Mouse (Mus musculus): ENCODE data around the gene Arpc5. TPM values are rescaled to one million over a fixed set of nuclear protein-coding genes. Genes with fewer than 3 reads are reported as not detected.

Arpc5 gene
- polyA plus RNA-seq, 1 experiment from 2014 or later, result 343 TPM

DNA sequence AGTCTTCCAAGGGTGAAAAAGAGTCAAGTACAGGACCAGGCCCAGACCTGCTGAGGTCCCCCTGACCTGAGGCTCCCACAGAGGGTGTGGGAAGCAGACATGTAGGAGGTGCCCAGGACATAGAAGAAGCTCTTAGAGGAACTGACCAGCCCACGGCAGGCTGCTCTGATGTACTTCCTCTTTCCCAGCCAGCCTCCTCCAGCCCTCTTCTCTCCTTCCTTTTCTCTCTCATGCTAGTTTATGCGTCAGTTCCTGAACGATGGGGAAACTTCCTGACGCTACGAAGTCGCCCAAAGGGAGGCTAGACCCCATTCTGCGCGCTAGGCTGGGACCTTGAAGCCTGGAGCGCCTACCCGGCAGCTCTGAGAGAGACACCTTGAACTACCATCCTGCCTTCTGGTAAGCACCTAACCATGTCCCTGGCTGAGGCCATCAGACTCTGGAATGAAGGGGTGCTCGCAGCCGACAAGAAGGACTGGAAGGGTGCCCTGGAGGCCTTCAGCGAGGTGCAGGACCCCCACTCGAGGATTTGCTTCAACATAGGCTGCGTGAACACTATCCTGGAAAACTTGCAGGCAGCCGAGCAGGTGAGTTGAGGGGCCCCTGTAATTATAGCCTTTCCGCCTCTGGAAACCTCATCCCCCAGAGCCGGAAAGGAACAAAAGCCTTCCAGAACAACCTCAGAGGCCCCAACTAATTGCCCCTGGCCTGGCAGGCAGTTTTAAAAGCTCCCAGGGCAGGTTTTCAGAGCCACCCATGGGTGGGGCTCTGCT is 41.5 kb downstream of the Arpc5 start:
- no peaks in the 10 kb centered on the region for H3K9me3 ChIP-seq
- 84% methylated on average over 18 of the region's 18 CpGs for WGBS
- H3K9ac ChIP-seq, result no peak overlapping the region
- no peak for ATAC-seq (ENCODE audit: low FRiP score)
- H3K4me1 ChIP-seq (replicated peaks), result peaks cover 9% of the 10 kb centered on the region
- H3K27ac ChIP-seq, result no peak overlapping the region
- H3K4me3 ChIP-seq, result no peak overlapping the region
- no peaks in the 10 kb centered on the region for H3K27me3 ChIP-seq
- no peaks in the 10 kb centered on the region for H3K36me3 ChIP-seq
- no peak overlapping the region for H3K4me2 ChIP-seq

DNA sequence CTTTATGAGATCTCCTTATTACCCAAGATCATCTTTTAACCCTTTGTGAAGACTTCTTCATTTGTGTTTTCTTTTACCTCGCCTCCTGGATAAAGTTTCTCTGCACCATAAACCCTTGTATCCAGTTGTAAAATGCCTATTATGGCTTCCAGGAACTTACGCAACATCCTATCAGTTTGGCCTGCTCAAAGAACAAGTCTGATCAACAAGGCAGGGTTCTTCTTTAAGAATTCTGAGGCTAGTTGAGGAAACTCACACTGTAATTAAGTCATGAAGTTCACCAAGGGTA is 42.0 kb downstream of the Arpc5 start:
- Histone ChIP-seq H3K9ac (no peak overlapping the region), H3K4me1 (replicated peaks) (peaks cover 9% of the 10 kb centered on the region), H3K9me3 (no peaks in the 10 kb centered on the region), H3K4me3 (no peak overlapping the region), H3K36me3 (no peaks in the 10 kb centered on the region), H3K27me3 (no peaks in the 10 kb centered on the region), H3K27ac (no peak overlapping the region), H3K4me2 (no peak overlapping the region)
- ATAC-seq (ENCODE audit: low FRiP score), result no peak
- WGBS, result 97% methylated on average over 2 of the region's 2 CpGs

DNA sequence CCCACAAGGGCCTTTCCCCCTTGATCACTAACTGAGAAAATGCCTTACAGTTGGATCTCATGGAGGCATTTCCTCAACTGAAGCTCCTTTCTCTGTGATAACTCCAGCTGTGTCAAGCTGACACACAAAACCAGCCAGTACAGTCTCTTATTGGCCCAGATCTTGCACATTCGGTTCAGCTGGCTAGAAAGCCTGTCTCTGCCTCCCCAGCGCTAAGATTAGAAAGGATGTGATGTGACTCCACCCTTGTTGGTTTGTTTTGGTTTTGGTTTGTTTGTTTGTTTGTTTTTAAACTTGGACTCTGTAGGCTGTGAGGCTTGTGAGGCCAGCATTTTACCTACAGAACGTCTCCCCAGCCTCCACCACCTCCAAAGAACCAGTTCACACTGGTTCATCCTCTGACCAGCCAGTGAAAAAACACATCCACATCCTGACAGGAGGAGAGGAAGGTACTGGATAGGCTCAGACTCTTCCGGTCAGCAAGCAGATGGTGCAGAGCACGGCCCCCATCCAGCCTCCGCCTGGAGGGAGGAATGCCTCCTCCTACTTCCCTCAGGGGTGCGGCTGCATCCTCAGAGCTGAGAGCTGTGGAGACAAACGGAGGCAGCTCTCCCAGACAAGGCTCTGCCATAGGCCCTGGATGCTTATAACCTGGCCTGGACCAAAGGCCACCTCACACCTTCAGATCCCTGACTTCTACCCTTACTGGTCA is 43.4 kb downstream of the Arpc5 start:
- no peak for ATAC-seq (ENCODE audit: low FRiP score)
- H3K4me3 ChIP-seq, result no peak overlapping the region
- H3K4me2 ChIP-seq, result no peak overlapping the region
- H3K27ac ChIP-seq, result no peak overlapping the region
- WGBS, result 28% methylated on average over 8 of the region's 8 CpGs
- H3K36me3 ChIP-seq, result no peaks in the 10 kb centered on the region
- no peaks in the 10 kb centered on the region for H3K9me3 ChIP-seq
- peaks cover 9% of the 10 kb centered on the region for H3K4me1 ChIP-seq (replicated peaks)
- no peaks in the 10 kb centered on the region for H3K27me3 ChIP-seq
- no peak overlapping the region for H3K9ac ChIP-seq

DNA sequence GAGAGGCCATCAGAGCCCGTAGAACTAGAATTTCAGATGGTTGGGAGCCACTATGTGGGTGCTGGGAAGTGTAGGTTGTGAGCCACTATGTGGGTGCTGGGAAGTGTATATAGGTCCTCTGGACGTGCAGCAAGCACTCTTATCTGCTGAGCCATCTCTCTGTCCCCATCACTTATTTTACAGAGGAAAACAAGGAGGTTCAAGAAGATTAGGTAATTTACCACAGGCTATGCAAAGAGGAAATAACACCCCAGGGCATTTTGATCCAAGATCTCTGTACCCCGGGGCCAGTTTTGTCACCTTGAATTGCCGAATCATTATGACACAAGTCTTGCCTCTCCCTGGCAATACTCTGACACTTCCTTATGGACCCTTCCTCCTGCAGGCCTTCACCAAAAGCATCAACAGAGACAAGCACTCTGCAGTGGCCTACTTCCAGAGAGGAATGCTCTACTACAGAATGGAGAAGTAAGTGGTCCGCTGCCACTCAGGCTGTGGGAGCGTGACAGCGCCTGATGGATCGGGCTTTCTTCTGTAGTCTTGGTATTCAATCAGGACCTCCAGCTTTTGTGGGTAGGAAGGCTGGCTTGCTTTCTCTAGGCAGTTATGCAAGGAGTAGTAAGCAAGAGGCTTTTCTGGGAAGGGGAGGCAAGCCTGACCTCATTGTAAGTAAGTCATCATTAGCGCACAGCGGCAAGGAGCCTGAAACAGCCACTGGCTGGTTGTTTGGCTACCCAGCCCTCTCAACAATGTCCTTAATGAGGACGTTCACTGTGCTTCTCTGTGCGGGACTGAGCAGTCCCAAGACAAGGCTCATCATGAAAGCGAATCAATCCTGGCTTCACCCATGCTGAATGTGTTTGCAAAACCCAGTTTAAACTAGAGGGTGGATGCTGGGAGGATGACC is 44.4 kb downstream of the Arpc5 start:
- ATAC-seq (ENCODE audit: low FRiP score), result no peak
- H3K9ac ChIP-seq, result no peak overlapping the region
- no peaks in the 10 kb centered on the region for H3K9me3 ChIP-seq
- WGBS, result 54% methylated on average over 13 of the region's 13 CpGs
- peaks cover 20% of the 10 kb centered on the region for H3K4me1 ChIP-seq (replicated peaks)
- no peak overlapping the region; the same call in 1 of the 2 replicates for H3K27ac ChIP-seq
- H3K27me3 ChIP-seq, result no peaks in the 10 kb centered on the region
- no peak overlapping the region for H3K4me3 ChIP-seq
- H3K36me3 ChIP-seq, result no peaks in the 10 kb centered on the region
- H3K4me2 ChIP-seq, result no peak overlapping the region

DNA sequence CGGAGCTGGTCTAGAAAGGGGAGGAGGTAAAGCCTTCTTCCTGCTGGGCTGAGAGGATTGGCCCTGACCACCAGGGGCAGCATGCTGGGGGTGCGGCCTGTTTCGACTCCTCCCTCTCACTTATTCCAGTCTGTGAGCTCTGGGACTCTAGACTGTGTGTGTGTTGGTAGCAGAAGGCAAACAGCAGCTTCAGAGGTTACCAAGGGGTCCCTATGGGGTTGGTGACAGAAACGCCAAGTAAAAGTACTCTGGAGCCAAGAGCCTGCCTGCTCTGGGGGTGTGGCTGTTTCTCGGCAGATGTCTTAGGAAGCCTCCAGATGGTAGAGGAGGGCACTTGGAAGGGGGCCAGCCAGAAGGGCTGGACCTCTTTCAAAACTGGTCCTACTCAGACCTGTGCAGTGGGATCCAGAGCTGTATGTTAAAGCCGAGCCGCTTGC is 48.9 kb downstream of the Arpc5 start:
- WGBS, result 21% methylated on average over 7 of the region's 7 CpGs
- Histone ChIP-seq H3K36me3 (no peaks in the 10 kb centered on the region), H3K27me3 (no peaks in the 10 kb centered on the region), H3K4me1 (replicated peaks) (peaks cover 46% of the 10 kb centered on the region), H3K4me2 (no peak overlapping the region), H3K27ac (peak overlapping the region; percentile 82; the same call in 1 of the 2 replicates), H3K4me3 (no peak overlapping the region), H3K9ac (no peak overlapping the region), H3K9me3 (no peaks in the 10 kb centered on the region)
- peak; percentile 86 for ATAC-seq (ENCODE audit: low FRiP score)

DNA sequence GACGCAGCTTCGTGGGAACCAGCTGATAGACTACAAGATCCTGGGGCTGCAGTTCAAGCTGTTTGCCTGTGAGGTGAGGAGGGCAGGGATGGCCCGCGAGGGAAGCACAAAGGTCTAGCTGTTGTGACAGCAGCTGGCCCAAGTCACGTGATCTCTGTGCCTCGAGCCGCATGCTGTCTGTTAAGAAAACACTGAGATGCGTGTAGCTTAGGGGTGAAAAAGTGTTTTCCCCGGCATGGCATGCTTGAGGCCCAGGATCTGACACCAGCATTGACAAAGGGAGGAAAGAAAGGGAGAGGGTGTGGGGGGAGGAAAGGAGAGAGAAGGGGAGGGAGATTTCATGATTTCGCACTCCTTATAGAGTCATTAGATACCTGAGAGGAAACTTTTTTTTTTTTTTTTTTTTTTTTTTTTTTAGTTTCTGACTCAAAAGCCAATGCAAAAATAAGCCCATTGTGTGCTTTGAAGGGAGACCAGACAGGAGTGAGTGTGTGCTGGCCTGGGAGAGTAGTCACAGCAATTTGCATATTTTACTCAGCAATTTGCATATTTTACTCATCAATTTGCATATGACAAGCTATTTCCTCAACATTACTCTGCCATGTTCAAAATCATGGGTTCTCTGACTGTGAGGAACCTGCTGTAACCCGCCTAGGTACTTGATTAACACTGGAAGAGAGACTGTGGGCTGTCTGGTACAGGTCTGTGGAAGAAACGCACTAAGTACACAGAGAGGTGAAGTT is 50.9 kb downstream of the Arpc5 start:
- Histone ChIP-seq H3K4me2 (no peak overlapping the region), H3K27me3 (no peaks in the 10 kb centered on the region), H3K4me3 (no peak overlapping the region), H3K27ac (peak overlapping the region; percentile 82), H3K9ac (no peak overlapping the region), H3K9me3 (no peaks in the 10 kb centered on the region), H3K36me3 (no peaks in the 10 kb centered on the region), H3K4me1 (replicated peaks) (peaks cover 40% of the 10 kb centered on the region)
- peak; percentile 45; the same call in 1 of the 2 replicates for ATAC-seq (ENCODE audit: low FRiP score)
- 13% methylated on average over 12 of the region's 12 CpGs for WGBS

DNA sequence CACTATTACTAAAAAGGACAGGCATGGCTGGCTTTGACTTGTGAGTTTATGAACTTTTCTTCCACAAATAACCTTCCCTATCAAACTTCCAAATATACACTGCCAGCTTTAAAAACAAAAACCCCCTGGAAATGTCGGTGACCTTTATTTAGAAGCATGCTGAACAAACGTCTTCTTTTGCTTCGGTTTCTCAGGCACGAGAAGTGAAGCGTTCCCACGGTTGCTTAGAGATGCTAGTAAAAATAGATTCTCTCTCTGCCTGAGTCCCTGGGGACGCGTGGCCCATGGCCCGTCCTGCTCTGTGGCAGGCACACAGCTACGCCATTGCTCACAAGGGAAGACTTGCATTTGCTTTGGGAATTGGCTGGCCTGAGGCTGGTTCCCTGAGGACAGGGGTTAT is 51.5 kb downstream of the Arpc5 start:
- Histone ChIP-seq H3K4me3 (no peak overlapping the region), H3K27ac (peak overlapping the region; percentile 82), H3K36me3 (peaks cover 3% of the 10 kb centered on the region; the same call in 1 of the 2 replicates), H3K9me3 (no peaks in the 10 kb centered on the region), H3K27me3 (no peaks in the 10 kb centered on the region), H3K9ac (no peak overlapping the region; the same call in 1 of the 2 replicates), H3K4me1 (replicated peaks) (peaks cover 40% of the 10 kb centered on the region), H3K4me2 (no peak overlapping the region)
- 0 out of 2 replicates have a peak, but pooled peaks have one; percentile 26 for ATAC-seq (ENCODE audit: low FRiP score)
- WGBS, result 7% methylated on average over 10 of the region's 10 CpGs

DNA sequence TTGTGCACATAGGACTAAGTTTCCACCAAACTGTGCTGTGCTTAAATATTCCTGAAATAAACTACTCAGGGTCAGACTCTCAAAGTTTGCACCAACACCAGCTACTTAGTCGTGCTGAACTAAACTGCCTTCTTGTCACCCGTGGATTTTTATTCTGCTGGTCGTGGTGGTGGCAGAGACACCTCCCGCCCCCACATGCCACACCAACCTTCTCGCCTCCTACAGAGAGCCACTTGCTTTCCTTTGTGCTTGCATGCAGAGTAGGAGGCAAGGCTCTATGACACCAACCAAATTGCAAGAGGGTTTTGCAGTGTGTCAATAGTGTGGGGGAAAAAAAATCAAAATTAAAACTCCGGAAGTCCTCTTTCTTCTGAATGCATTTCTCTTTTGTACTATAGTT is 53.2 kb downstream of the Arpc5 start:
- Histone ChIP-seq H3K9ac (no peak overlapping the region), H3K27ac (no peak overlapping the region), H3K9me3 (no peaks in the 10 kb centered on the region), H3K4me1 (replicated peaks) (peaks cover 40% of the 10 kb centered on the region), H3K4me3 (no peak overlapping the region), H3K27me3 (no peaks in the 10 kb centered on the region), H3K4me2 (no peak overlapping the region), H3K36me3 (peaks cover 6% of the 10 kb centered on the region; the same call in 1 of the 2 replicates)
- ATAC-seq (ENCODE audit: low FRiP score), result no peak
- WGBS, result 76% methylated on average over 6 of the region's 6 CpGs

DNA sequence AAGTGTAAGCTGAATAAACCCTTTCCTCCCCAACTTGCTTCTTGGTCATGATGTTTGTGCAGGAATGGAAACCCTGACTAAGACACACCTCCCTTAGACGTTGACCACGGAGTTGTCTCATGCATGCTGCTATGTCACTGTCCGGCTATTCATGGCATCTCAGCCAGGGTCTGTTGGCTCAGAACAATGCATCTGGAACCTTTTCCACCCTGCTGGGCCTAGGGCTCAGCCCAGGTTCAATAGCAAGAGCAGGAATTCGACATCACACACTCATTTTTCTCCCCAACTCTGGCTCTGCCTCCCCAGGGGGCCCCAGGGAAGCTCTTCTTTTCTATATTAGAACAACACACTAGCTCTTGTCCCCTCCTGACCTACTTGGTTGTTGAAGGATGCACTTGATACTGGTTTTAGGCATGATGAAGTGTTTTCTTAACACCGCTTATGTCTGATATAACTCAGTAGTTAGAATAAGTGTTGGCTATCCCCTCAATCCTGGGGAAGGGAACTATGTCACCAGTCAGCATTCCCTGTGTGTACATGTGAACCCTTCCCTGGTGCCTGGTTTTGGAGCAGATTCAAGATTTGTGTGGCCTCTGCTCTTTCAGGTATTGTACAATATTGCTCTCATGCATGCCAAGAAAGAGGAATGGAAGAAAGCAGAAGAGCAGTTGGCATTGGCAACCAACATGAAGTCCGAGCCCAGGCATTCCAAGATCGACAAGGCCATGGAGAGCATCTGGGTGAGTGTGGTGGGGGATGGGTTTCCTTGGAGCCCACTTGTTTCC is 54.8 kb downstream of the Arpc5 start:
- Histone ChIP-seq H3K27me3 (no peaks in the 10 kb centered on the region), H3K9me3 (no peaks in the 10 kb centered on the region), H3K36me3 (peaks cover 6% of the 10 kb centered on the region; the same call in 1 of the 2 replicates), H3K4me3 (no peak overlapping the region), H3K4me2 (no peak overlapping the region), H3K4me1 (replicated peaks) (peaks cover 25% of the 10 kb centered on the region), H3K9ac (no peak overlapping the region), H3K27ac (no peak overlapping the region)
- WGBS, result 67% methylated on average over 7 of the region's 7 CpGs
- ATAC-seq (ENCODE audit: low FRiP score), result no peak

DNA sequence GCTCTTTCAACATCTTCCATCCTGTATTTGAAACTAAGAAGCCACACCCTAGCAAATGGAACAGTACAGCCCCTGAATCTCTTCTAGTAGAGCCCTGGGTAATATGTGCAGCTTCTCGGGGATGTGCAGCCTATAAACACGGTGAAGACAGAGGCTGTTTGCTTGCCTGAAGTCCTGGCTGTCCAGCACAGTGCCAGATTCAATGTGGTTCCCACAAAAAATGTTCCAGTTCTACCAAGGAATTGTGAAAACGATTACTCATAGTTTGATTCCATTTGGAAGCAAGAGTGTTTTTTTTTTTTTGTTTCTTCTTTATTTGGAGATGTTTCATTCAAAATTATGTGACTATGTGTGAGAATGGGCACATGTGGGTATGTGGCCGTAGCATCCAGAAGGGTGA is 55.4 kb downstream of the Arpc5 start:
- Histone ChIP-seq H3K4me1 (replicated peaks) (peaks cover 19% of the 10 kb centered on the region), H3K27me3 (no peaks in the 10 kb centered on the region), H3K36me3 (peaks cover 6% of the 10 kb centered on the region; the same call in 1 of the 2 replicates), H3K4me2 (no peak overlapping the region), H3K27ac (no peak overlapping the region), H3K9me3 (no peaks in the 10 kb centered on the region), H3K4me3 (no peak overlapping the region), H3K9ac (no peak overlapping the region)
- WGBS, result 89% methylated on average over 4 of the region's 4 CpGs
- ATAC-seq (ENCODE audit: low FRiP score), result no peak

DNA sequence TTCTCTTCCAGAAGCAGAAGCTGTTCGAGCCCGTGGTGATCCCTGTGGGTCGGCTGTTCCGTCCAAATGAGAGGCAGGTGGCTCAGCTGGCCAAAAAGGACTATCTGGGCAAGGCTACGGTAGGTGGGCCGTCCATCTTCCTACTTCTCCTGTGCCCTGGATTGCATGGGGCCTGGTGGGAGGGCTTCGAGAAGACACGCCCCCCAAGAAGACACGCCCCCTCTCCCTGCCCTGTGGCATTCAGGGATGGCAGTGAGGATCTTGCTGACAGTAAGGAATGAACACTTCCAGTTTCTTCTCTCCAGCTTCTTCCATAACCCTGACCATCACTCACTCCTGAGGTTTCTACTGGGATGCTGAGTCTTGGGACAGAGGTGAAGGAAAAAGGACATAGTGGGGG is 57.9 kb downstream of the Arpc5 start:
- no peak overlapping the region for H3K9ac ChIP-seq
- no peak overlapping the region for H3K27ac ChIP-seq
- no peak overlapping the region for H3K4me3 ChIP-seq
- H3K4me2 ChIP-seq, result no peak overlapping the region
- H3K36me3 ChIP-seq, result peaks cover 6% of the 10 kb centered on the region; the same call in 1 of the 2 replicates
- no peak for ATAC-seq (ENCODE audit: low FRiP score)
- H3K4me1 ChIP-seq (replicated peaks), result peaks cover 3% of the 10 kb centered on the region; the same call in 1 of the 2 replicates
- 75% methylated on average over 9 of the region's 9 CpGs for WGBS
- no peaks in the 10 kb centered on the region for H3K9me3 ChIP-seq
- H3K27me3 ChIP-seq, result no peaks in the 10 kb centered on the region
